Mouse (Mus musculus) thymus, adult 2 months (tissue): ENCODE data around the gene Tnxb. TPM values are rescaled to one million over a fixed set of nuclear protein-coding genes. Genes with fewer than 3 reads are reported as not detected.

Experiments used
- DNase-seq: peaks from one replicate; pipeline ENCODE4 v3.0.0; 2021
- H3K27ac ChIP-seq: fragments of 200-500 bp; 2 replicates; pipeline ENCODE4 v1.5.1; 2012; ENCODE audit warnings: low read length, control low read depth; ENCODE audit not compliant: control insufficient read depth, insufficient read depth
- H3K27me3 ChIP-seq: fragments of 200-500 bp; 2 replicates; pipeline ENCODE4 v1.6.1; 2012; ENCODE audit warnings: mild to moderate bottlenecking, low read length, moderate library complexity, mixed read lengths; ENCODE audit not compliant: control insufficient read depth, insufficient read depth
- H3K36me3 ChIP-seq: fragments of 200-500 bp; 2 replicates; pipeline ENCODE4 v1.6.1; 2012; ENCODE audit warnings: mild to moderate bottlenecking, low read length, moderate library complexity; ENCODE audit not compliant: control insufficient read depth, insufficient read depth
- H3K4me1 ChIP-seq: fragments of 200-500 bp; replicated peaks from 2 replicates; pipeline ENCODE4 v1.6.1; 2012; ENCODE audit warnings: low read length; ENCODE audit not compliant: control insufficient read depth, insufficient read depth
- H3K4me3 ChIP-seq: fragments of 200-500 bp; 2 replicates; pipeline ENCODE4 v1.5.1; 2012; ENCODE audit warnings: mild to moderate bottlenecking, low read length, control low read depth, moderate library complexity; ENCODE audit not compliant: control insufficient read depth, insufficient read depth
- CTCF ChIP-seq: fragments of 200-500 bp; IDR thresholded peaks from 2 replicates; pipeline ENCODE4 v1.5.1; 2012; ENCODE audit warnings: mild to moderate bottlenecking, control low read depth, low read length, moderate library complexity, borderline replicate concordance; ENCODE audit not compliant: control insufficient read depth, poor library complexity, insufficient read depth; ENCODE audit errors: extremely low read depth
- POLR2A ChIP-seq: fragments of 200-500 bp; IDR thresholded peaks from 2 replicates; pipeline ENCODE4 v1.6.1; 2012; ENCODE audit warnings: mild to moderate bottlenecking, low read length, control low read depth, moderate library complexity; ENCODE audit not compliant: control insufficient read depth, poor library complexity, insufficient read depth; ENCODE audit errors: extremely low read depth
- WGBS: fragments of 180-500 bp; shearing (Covaris S2); methylation state at CpG from one replicate; pipeline ENCODE4 v1.1.7; 2018; 5-methylcytosine and 5-hydroxymethylcytosine counted together
- polyA plus RNA-seq: library from polyadenylated mRNA; depleted of rRNA; stranded (reverse); fragments of >200 nt; gene quantifications from 2 replicates; pipeline ENCODE4 v1.2.3, GENCODE M21; 2012; rRNA removed

The Tnxb gene
- 4.5 and 5.7 TPM in 2 replicates for polyA plus RNA-seq

GRCm38 (mm10) chr17:34670235-34670634, at the start of gene Tnxb:
Gene Tnxb, plus strand, starts transcription at chr17:34670535.
- H3K27me3 ChIP-seq = peaks cover 7% of the 10 kb centered on the region; the same call in 1 of the 2 replicates
- H3K4me3 ChIP-seq = no peak within 1 kb of the TSS
- no peaks in the 10 kb centered on the region for H3K36me3 ChIP-seq
- 62% methylated on average over 7 of the region's 7 CpGs for WGBS
- no peak within 1 kb of the TSS for H3K27ac ChIP-seq
- H3K4me1 ChIP-seq = no peaks in the 10 kb centered on the region
- DNase-seq = no peak
- TF ChIP-seq CTCF (no peak), POLR2A (no peak)

GRCm38 (mm10) chr17:34621006-34621405, 49.3 kb upstream of the Tnxb start:
- no peaks in the 10 kb centered on the region for H3K27me3 ChIP-seq
- TF ChIP-seq POLR2A (no peak), CTCF (no peak)
- H3K27ac ChIP-seq = no peak overlapping the region
- 95% methylated on average over 8 of the region's 8 CpGs for WGBS
- no peak overlapping the region for H3K4me3 ChIP-seq
- no peak for DNase-seq
- H3K36me3 ChIP-seq = peaks cover 33% of the 10 kb centered on the region
- no peaks in the 10 kb centered on the region for H3K4me1 ChIP-seq

GRCm38 (mm10) chr17:34623161-34623560, 47.2 kb upstream of the Tnxb start:
- peaks cover 9% of the 10 kb centered on the region for H3K4me1 ChIP-seq
- peaks cover 23% of the 10 kb centered on the region for H3K36me3 ChIP-seq
- DNase-seq = no peak
- H3K4me3 ChIP-seq = no peak overlapping the region
- 92% methylated on average over 9 of the region's 9 CpGs for WGBS
- H3K27ac ChIP-seq = no peak overlapping the region
- no peaks in the 10 kb centered on the region for H3K27me3 ChIP-seq
- TF ChIP-seq CTCF (no peak), POLR2A (no peak)

- peaks cover 19% of the 10 kb centered on the region for H3K4me1 ChIP-seq
- no peak overlapping the region for H3K4me3 ChIP-seq
- TF ChIP-seq POLR2A = no peak
- no peak for TF ChIP-seq CTCF
- peaks cover 23% of the 10 kb centered on the region for H3K36me3 ChIP-seq
- no peaks in the 10 kb centered on the region for H3K27me3 ChIP-seq
- WGBS = 98% methylated on average over 3 of the region's 3 CpGs
- no peak for DNase-seq
- H3K27ac ChIP-seq = no peak overlapping the region
These were observed 45.4 kb upstream of the Tnxb start for GRCm38 (mm10) chr17:34624981-34625380.

- Histone ChIP-seq H3K36me3 (peaks cover 17% of the 10 kb centered on the region), H3K27me3 (no peaks in the 10 kb centered on the region), H3K4me3 (peak overlapping the region; percentile 89), H3K27ac (peak overlapping the region; percentile 89; the same call in 1 of the 2 replicates), H3K4me1 (peaks cover 23% of the 10 kb centered on the region)
- no peak for DNase-seq
- 72% methylated on average over 16 of the region's 16 CpGs for WGBS
- TF ChIP-seq CTCF = no peak
- TF ChIP-seq POLR2A = no peak
These were observed 44.1 kb upstream of the Tnxb start for GRCm38 (mm10) chr17:34626062-34626772.

- H3K4me1 ChIP-seq = peaks cover 27% of the 10 kb centered on the region
- H3K27me3 ChIP-seq = no peaks in the 10 kb centered on the region
- peak overlapping the region; percentile 89 for H3K27ac ChIP-seq
- peak overlapping the region; percentile 89 for H3K4me3 ChIP-seq
- WGBS = under 1% methylated on average over 18 of the region's 18 CpGs
- DNase-seq = peak; percentile 58
- no peak for TF ChIP-seq POLR2A
- TF ChIP-seq CTCF = 0 out of 2 replicates have a peak, but pooled peaks have one; percentile 64
- H3K36me3 ChIP-seq = peaks cover 13% of the 10 kb centered on the region
These were observed 43.6 kb upstream of the Tnxb start for GRCm38 (mm10) chr17:34626773-34627092.

GRCm38 (mm10) chr17:34627093-34627942, 43.0 kb upstream of the Tnxb start:
- DNase-seq = peak; percentile 80

More at GRCm38 (mm10) chr17:34627093-34627942, 43.0 kb upstream of the Tnxb start:
- no peaks in the 10 kb centered on the region for H3K27me3 ChIP-seq
- H3K27ac ChIP-seq = peak overlapping the region; percentile 91
- H3K4me3 ChIP-seq = peak overlapping the region; percentile 89
- H3K36me3 ChIP-seq = peaks cover 7% of the 10 kb centered on the region
- no peak for TF ChIP-seq CTCF
- no peak for TF ChIP-seq POLR2A
- WGBS = under 1% methylated on average over 45 of the region's 45 CpGs
- peaks cover 32% of the 10 kb centered on the region for H3K4me1 ChIP-seq
